Mouse (Mus musculus) stomach, postnatal 0 days (tissue): ENCODE data around the gene Ccnj. TPM values are rescaled to one million over a fixed set of nuclear protein-coding genes. Genes with fewer than 3 reads are reported as not detected.

Experiments used
- ATAC-seq: fragments of 200-750 bp; cut with Nextera tagmentation; 2 replicates; pipeline ENCODE4 v1.8.0; 2017; ENCODE audit not compliant: low FRiP score, low TSS enrichment
- DNase-seq: peaks from one replicate; pipeline ENCODE4 v3.0.0-alpha.2; 2016; ENCODE audit warnings: low spot score
- H3K27ac ChIP-seq: fragments of 300-500 bp; sonication (generic); replicated peaks from 2 replicates; pipeline ENCODE4 v1.5.1; 2014; ENCODE audit warnings: mild to moderate bottlenecking, control low read depth
- H3K27me3 ChIP-seq: fragments of 300-500 bp; sonication (generic); 2 replicates; pipeline ENCODE4 v1.6.1; 2014; ENCODE audit warnings: low read length; ENCODE audit not compliant: control insufficient read depth, insufficient read depth
- H3K36me3 ChIP-seq: fragments of 300-500 bp; sonication (generic); 2 replicates; pipeline ENCODE4 v1.6.1; 2014; ENCODE audit warnings: low read length, mixed read lengths; ENCODE audit not compliant: control insufficient read depth, insufficient read depth
- H3K4me1 ChIP-seq: fragments of 300-500 bp; sonication (generic); replicated peaks from 2 replicates; pipeline ENCODE4 v1.6.1; 2014; ENCODE audit warnings: antibody characterized with exemption; ENCODE audit not compliant: control insufficient read depth, insufficient read depth
- H3K4me2 ChIP-seq: fragments of 300-500 bp; sonication (generic); replicated peaks from 2 replicates; pipeline ENCODE4 v1.6.1; 2014; ENCODE audit warnings: low read depth, mild to moderate bottlenecking, control low read depth, moderate library complexity
- H3K4me3 ChIP-seq: fragments of 300-500 bp; sonication (generic); 2 replicates; pipeline ENCODE4 v1.5.1; 2014; ENCODE audit warnings: low read depth, low read length, control low read depth
- H3K9ac ChIP-seq: fragments of 300-500 bp; sonication (generic); 2 replicates; pipeline ENCODE4 v1.6.1; 2014; ENCODE audit warnings: mild to moderate bottlenecking, low read length, control low read depth, mixed read lengths
- H3K9me3 ChIP-seq: fragments of 300-500 bp; sonication (generic); 2 replicates; pipeline ENCODE4 v1.6.1; 2016; ENCODE audit warnings: low read length; ENCODE audit not compliant: control insufficient read depth
- CTCF ChIP-seq: IDR thresholded peaks from 2 replicates; pipeline ENCODE4 v1.5.1; 2016; ENCODE audit warnings: antibody characterized with exemption, low read depth, mild to moderate bottlenecking, moderate library complexity
- EP300 ChIP-seq: optimal IDR thresholded peaks from 2 replicates; pipeline ENCODE3; 2016; ENCODE audit warnings: antibody characterized with exemption
- WGBS: fragments of 180-500 bp; shearing (Covaris S2); extraction: QIAGEN DNeasy Blood & Tissue Kit; methylation state at CpG from one replicate; pipeline ENCODE4 v1.1.7; 2014; 5-methylcytosine and 5-hydroxymethylcytosine counted together
- polyA plus RNA-seq: library from polyadenylated mRNA; unstranded; fragments of >200 nt; fragmentation: Nextera tagmentation; extraction: Ambion mirVana; gene quantifications from 2 replicates; pipeline ENCODE4 v1.2.1, GENCODE M21; 2015

Gene Ccnj
- polyA plus RNA-seq, 1 experiment from 2014 or later = 3.0 TPM

DNA sequence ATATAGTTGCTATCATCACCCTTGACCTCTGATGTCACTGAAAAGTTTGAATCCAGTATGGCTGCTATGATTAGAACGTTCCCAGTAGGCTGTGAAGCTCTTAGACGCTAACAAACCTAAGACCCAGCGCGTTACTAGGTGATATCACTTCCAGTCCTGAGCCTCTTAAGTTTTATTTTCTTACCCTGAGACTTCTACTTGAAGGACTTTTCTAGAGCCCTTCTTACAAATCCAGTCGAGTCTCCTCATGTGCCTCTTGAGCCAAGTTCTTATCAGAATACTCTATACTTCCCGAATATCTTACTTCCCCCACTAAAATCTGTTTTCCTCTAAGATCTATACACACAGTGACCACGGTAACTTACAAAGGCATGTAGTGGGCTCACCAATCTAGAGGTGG is 7.1 kb downstream of the Ccnj start:
- ATAC-seq (no peak), DNase-seq (no peak)
- Histone ChIP-seq H3K4me2 (no peak overlapping the region), H3K9me3 (no peaks in the 10 kb centered on the region), H3K4me1 (no peaks in the 10 kb centered on the region), H3K36me3 (peaks cover 9% of the 10 kb centered on the region), H3K9ac (no peak overlapping the region), H3K4me3 (no peak overlapping the region), H3K27me3 (no peaks in the 10 kb centered on the region), H3K27ac (no peak overlapping the region)
- TF ChIP-seq EP300 (no peak), CTCF (no peak)
- 94% methylated on average over 7 of the region's 7 CpGs for WGBS

- Histone ChIP-seq H3K9me3 (no peaks in the 10 kb centered on the region), H3K4me2 (no peak overlapping the region), H3K27ac (no peak overlapping the region), H3K9ac (no peak overlapping the region), H3K4me1 (no peaks in the 10 kb centered on the region), H3K36me3 (peaks cover 14% of the 10 kb centered on the region), H3K27me3 (no peaks in the 10 kb centered on the region), H3K4me3 (no peak overlapping the region)
- TF ChIP-seq CTCF (no peak), EP300 (no peak)
- ATAC-seq (no peak), DNase-seq (no peak)
- WGBS = 61% methylated on average over 6 of the region's 6 CpGs
These were observed 9.2 kb downstream of the Ccnj start for GRCm38 (mm10) chr19:40840303-40840702.

GRCm38 (mm10) chr19:40841083-40841482 is 10.0 kb downstream of the Ccnj start:
- Histone ChIP-seq H3K27ac (no peak overlapping the region), H3K4me3 (no peak overlapping the region), H3K36me3 (peaks cover 21% of the 10 kb centered on the region), H3K9ac (no peak overlapping the region), H3K27me3 (no peaks in the 10 kb centered on the region), H3K4me1 (no peaks in the 10 kb centered on the region), H3K9me3 (no peaks in the 10 kb centered on the region), H3K4me2 (no peak overlapping the region)
- 67% methylated on average over 6 of the region's 6 CpGs for WGBS
- no peak for TF ChIP-seq EP300
- no peak for TF ChIP-seq CTCF
- DNase-seq = no peak
- ATAC-seq = no peak

GRCm38 (mm10) chr19:40841593-40841992 is 10.5 kb downstream of the Ccnj start:
- no peak for TF ChIP-seq CTCF
- Histone ChIP-seq H3K4me3 (no peak overlapping the region), H3K27me3 (no peaks in the 10 kb centered on the region), H3K9me3 (no peaks in the 10 kb centered on the region), H3K27ac (no peak overlapping the region), H3K36me3 (peaks cover 22% of the 10 kb centered on the region), H3K4me2 (no peak overlapping the region), H3K4me1 (no peaks in the 10 kb centered on the region), H3K9ac (no peak overlapping the region)
- WGBS = 90% methylated on average over 13 of the region's 13 CpGs
- ATAC-seq = no peak
- DNase-seq = no peak

GRCm38 (mm10) chr19:40844731-40845130 is 13.7 kb downstream of the Ccnj start:
- ATAC-seq (no peak), DNase-seq (no peak)
- H3K4me3 ChIP-seq = no peak overlapping the region
- H3K27me3 ChIP-seq = no peaks in the 10 kb centered on the region
- H3K36me3 ChIP-seq = peaks cover 18% of the 10 kb centered on the region; the same call in 1 of the 2 replicates
- H3K9me3 ChIP-seq = no peaks in the 10 kb centered on the region
- H3K4me2 ChIP-seq = no peak overlapping the region
- H3K27ac ChIP-seq = no peak overlapping the region
- H3K4me1 ChIP-seq = no peaks in the 10 kb centered on the region
- H3K9ac ChIP-seq = no peak overlapping the region
- 87% methylated on average over 13 of the region's 13 CpGs for WGBS
- no peak for TF ChIP-seq EP300
- no peak for TF ChIP-seq CTCF

GRCm38 (mm10) chr19:40849391-40849790 is 18.3 kb downstream of the Ccnj start:
- Histone ChIP-seq H3K36me3 (peaks cover 18% of the 10 kb centered on the region; the same call in 1 of the 2 replicates), H3K4me1 (no peaks in the 10 kb centered on the region), H3K9ac (no peak overlapping the region), H3K27me3 (no peaks in the 10 kb centered on the region), H3K4me2 (no peak overlapping the region), H3K9me3 (no peaks in the 10 kb centered on the region), H3K27ac (no peak overlapping the region), H3K4me3 (no peak overlapping the region)
- TF ChIP-seq EP300 (no peak), CTCF (no peak)
- ATAC-seq = no peak
- no peak for DNase-seq
- 87% methylated on average over 12 of the region's 12 CpGs for WGBS
